Mouse (Mus musculus) adrenal gland, adult 2 months (tissue): ENCODE results near the gene Taf1. TPM values are rescaled to one million over a fixed set of nuclear protein-coding genes. Genes with fewer than 3 reads are reported as not detected.

Experiments
- polyA plus RNA-seq: library from polyadenylated mRNA; depleted of rRNA; stranded (reverse); fragments of >200 nt; gene quantifications from 2 replicates; pipeline ENCODE4 v1.2.3, GENCODE M21; 2012; rRNA removed
- total RNA-seq, 2 experiments: library from RNA; stranded (reverse); gene quantifications; 2 replicates each; pipeline ENCODE4 v1.2.3; 2021

Taf1 gene
- total and polyA plus RNA-seq, 3 experiments: 1.9 to 37.3 (median 31.8) TPM

Other genes with a start within 250 kb of the Taf1 start
- gene Nlgn3, start 233.6 kb upstream of the Taf1 start, total RNA-seq: 10 to 100 TPM in 1 of 2 experiments, 1 to 10 TPM in 1; 5.2 to 28.2 TPM
- gene Nlgn3, start 233.6 kb upstream of the Taf1 start, polyA plus RNA-seq: 2.8 and 3.9 TPM in 2 replicates
- gene Gjb1, start 156.4 kb upstream of the Taf1 start, total RNA-seq: 1 to 10 TPM in 1 of 2 experiments, not detected in 1; 2.7 TPM
- gene Gjb1, start 156.4 kb upstream of the Taf1 start, polyA plus RNA-seq: 0.11 and 0.84 TPM in 2 replicates
- 10 to 100 TPM; 60.1 to 60.8 TPM for gene Zmym3, start 111.9 kb upstream of the Taf1 start, total RNA-seq
- gene Zmym3, start 111.9 kb upstream of the Taf1 start, polyA plus RNA-seq: 56.8 and 65.1 TPM in 2 replicates
- 100 to 1,000 TPM; 208 to 263 TPM for gene Nono, start 103.4 kb upstream of the Taf1 start, total RNA-seq
- 31.1 and 46.6 TPM in 2 replicates for gene Nono, start 103.4 kb upstream of the Taf1 start, polyA plus RNA-seq
- under 1 TPM; 0.43 to 0.73 TPM for gene Itgb1bp2, start 83.6 kb upstream of the Taf1 start, total RNA-seq
- 0.10 TPM in 1 of 2 replicates, not detected in the other for gene Itgb1bp2, start 83.6 kb upstream of the Taf1 start, polyA plus RNA-seq
- gene Ogt, start 107.3 kb downstream of the Taf1 start, total RNA-seq: 100 to 1,000 TPM; 124 to 159 TPM
- gene Ogt, start 107.3 kb downstream of the Taf1 start, polyA plus RNA-seq: 28.2 and 36.5 TPM in 2 replicates
- under 1 TPM; 0.20 to 0.31 TPM for gene Cxcr3, start 201.5 kb downstream of the Taf1 start, total RNA-seq
- gene Cxcr3, start 201.5 kb downstream of the Taf1 start, polyA plus RNA-seq: 1.5 and 1.9 TPM in 2 replicates